Mouse (Mus musculus) adipocyte (in vitro differentiated cells): ENCODE measurements at regions not wholly inside any gene's neighbourhood (a gene's known extent, or its start where the extent isn't known, plus 50 kb on each side); places are given as distances from the start of the nearest gene placed in this dataset.

Experiments used
- DNase-seq: peaks from one replicate; pipeline ENCODE4 v3.0.0-alpha.2; 2016; ENCODE audit warnings: low spot score

- no peak for DNase-seq
Observed at GRCm38 (mm10) chr17:7467638-7468037, 82.4 kb upstream of the Unc93a2 start.

- DNase-seq = no peak
Observed at GRCm38 (mm10) chr17:7464901-7465300, 79.6 kb upstream of the Unc93a2 start.

- no peak for DNase-seq
Observed at GRCm38 (mm10) chr17:7461164-7461563, 75.9 kb upstream of the Unc93a2 start.

- no peak for DNase-seq
Observed at GRCm38 (mm10) chr17:7456939-7457338, 71.7 kb upstream of the Unc93a2 start.

GRCm38 (mm10) chr17:7443822-7444221 is 58.6 kb upstream of the Unc93a2 start:
- peak; percentile 76 for DNase-seq

GRCm38 (mm10) chr17:7435075-7435474 is 49.8 kb upstream of the Unc93a2 start:
- no peak for DNase-seq
